Mouse (Mus musculus) liver, embryonic 11.5 days (tissue): Measurements from ENCODE around the gene Atp6v0a1. TPM values are rescaled to one million over a fixed set of nuclear protein-coding genes. Genes with fewer than 3 reads are reported as not detected.

Source experiments
- ATAC-seq: fragments of 200-750 bp; cut with Nextera tagmentation; replicated peaks from 2 replicates; pipeline ENCODE4 v1.8.0; 2017; ENCODE audit warnings: moderate number of reproducible peaks, mild to moderate bottlenecking, moderate TSS enrichment, moderate library complexity; ENCODE audit not compliant: low FRiP score
- DNase-seq: peaks from one replicate; pipeline ENCODE4 v3.0.0-alpha.2; 2017; ENCODE audit warnings: low spot score
- H3K27ac ChIP-seq: fragments of 300-500 bp; sonication (generic); 2 replicates; pipeline ENCODE4 v1.5.1; 2014; ENCODE audit warnings: mild to moderate bottlenecking, low read depth, low read length, control low read depth
- H3K27me3 ChIP-seq: fragments of 300-500 bp; sonication (generic); replicated peaks from 2 replicates; pipeline ENCODE4 v1.6.1; 2014; ENCODE audit warnings: low read length, mixed read lengths; ENCODE audit not compliant: control insufficient read depth, insufficient read depth
- H3K36me3 ChIP-seq: fragments of 300-500 bp; sonication (generic); 2 replicates; pipeline ENCODE4 v1.6.1; 2014; ENCODE audit warnings: mild to moderate bottlenecking, low read length, moderate library complexity, mixed read lengths; ENCODE audit not compliant: control insufficient read depth, insufficient read depth
- H3K4me1 ChIP-seq: fragments of 300-500 bp; sonication (generic); replicated peaks from 2 replicates; pipeline ENCODE4 v1.6.1; 2014; ENCODE audit warnings: low read length, mixed read lengths; ENCODE audit not compliant: control insufficient read depth, insufficient read depth
- H3K4me2 ChIP-seq: fragments of 300-500 bp; sonication (generic); 2 replicates; pipeline ENCODE4 v1.6.1; 2014; ENCODE audit warnings: mild to moderate bottlenecking, control low read depth, moderate library complexity
- H3K4me3 ChIP-seq: fragments of 300-500 bp; sonication (generic); 2 replicates; pipeline ENCODE4 v1.5.1; 2014; ENCODE audit warnings: low read depth, low read length, control low read depth
- H3K9ac ChIP-seq: fragments of 300-500 bp; sonication (generic); 2 replicates; pipeline ENCODE4 v1.6.1; 2014; ENCODE audit warnings: low read depth, low read length, control low read depth
- H3K9me3 ChIP-seq: fragments of 300-500 bp; sonication (generic); 2 replicates; pipeline ENCODE4 v1.6.1; 2016; ENCODE audit warnings: low read length, inconsistent platforms, mixed read lengths; ENCODE audit not compliant: control insufficient read depth
- WGBS: fragments of 180-500 bp; shearing (Covaris S2); extraction: QIAGEN DNeasy Blood & Tissue Kit; methylation state at CpG from one replicate; pipeline ENCODE4 v1.1.7; 2014; 5-methylcytosine and 5-hydroxymethylcytosine counted together
- polyA plus RNA-seq: library from polyadenylated mRNA; unstranded; fragments of >200 nt; fragmentation: Nextera tagmentation; extraction: Ambion mirVana; gene quantifications from 2 replicates; pipeline ENCODE4 v1.2.1, GENCODE M21; 2014

Atp6v0a1 gene
- polyA plus RNA-seq, 1 experiment from 2014 or later = 60.0 TPM

DNA sequence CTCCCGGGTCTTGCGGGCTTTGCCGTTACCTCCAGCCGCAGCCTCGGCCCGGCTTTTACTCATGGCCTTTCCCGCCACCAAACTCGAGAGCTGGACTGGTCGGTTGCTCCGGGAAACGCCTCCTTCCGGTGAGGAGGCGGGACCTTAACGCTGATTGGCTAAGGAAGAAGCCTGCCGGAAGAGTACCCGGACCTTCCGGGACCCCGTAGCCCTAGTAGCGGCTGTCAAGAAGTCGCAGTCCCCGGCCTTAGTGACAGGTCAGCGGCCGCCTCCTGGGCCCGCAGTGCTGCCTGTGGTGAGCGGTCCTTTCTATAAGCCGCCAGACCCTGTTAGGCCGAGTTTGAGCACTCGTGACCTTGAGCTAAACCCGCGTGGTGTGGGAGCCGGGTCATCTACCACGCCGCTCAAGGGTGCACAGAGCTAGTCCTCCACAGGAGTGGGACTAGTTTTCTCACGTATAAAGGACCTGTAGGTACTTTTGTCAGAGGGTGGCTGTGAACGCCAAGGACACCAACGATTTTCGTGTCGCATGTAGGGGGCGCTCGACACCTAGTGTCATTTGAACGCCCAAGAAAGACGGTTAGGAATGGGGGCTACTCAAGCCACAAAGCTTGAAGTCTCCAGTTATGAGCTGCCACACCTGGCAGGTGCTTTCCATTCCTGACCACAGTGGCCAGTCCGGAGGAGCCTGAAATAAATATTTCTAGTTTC is 86.2 kb downstream of the Atp6v0a1 start, which contains the start of gene Psmc3ip:
Psmc3ip (minus strand) TSS at position 123 of the 711 bp plus-strand sequence.
- Histone ChIP-seq H3K9me3 (no peaks in the 10 kb centered on the region), H3K4me2 (peak within 1 kb of the TSS; percentile 96), H3K4me3 (peak within 1 kb of the TSS; percentile 62), H3K9ac (peak within 1 kb of the TSS; percentile 82), H3K4me1 (peaks cover 8% of the 10 kb centered on the region), H3K27ac (peak within 1 kb of the TSS; percentile 86), H3K36me3 (peaks cover 53% of the 10 kb centered on the region), H3K27me3 (no peaks in the 10 kb centered on the region)
- ATAC-seq (peak; percentile 97), DNase-seq (peak; percentile 92)
- under 1% methylated on average over 43 of the region's 43 CpGs for WGBS

DNA sequence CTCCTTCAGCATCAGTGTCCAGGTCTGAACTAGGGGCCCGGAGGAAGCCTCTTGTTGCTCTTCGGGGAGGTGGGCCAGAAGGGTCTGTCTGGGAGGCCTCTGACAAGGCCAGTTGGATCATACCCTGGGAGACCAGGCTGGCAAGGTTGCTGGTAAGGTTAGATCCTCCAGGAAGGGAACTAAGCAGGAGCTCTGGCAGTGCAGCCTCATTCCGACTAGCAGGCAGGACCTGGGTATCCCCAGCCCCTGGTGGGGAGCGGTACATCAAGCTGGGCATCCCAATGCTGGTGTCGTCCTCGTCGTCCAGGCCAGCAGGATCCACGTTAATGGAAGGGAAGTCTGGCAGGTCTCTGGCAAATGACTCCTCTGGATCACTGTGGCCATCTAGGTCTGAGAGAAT is 89.0 kb downstream of the Atp6v0a1 start:
- no peak overlapping the region for H3K9ac ChIP-seq
- H3K9me3 ChIP-seq = no peaks in the 10 kb centered on the region
- no peaks in the 10 kb centered on the region for H3K27me3 ChIP-seq
- H3K27ac ChIP-seq = no peak overlapping the region
- no peak for DNase-seq
- H3K36me3 ChIP-seq = peaks cover 43% of the 10 kb centered on the region
- no peak for ATAC-seq
- no peak overlapping the region for H3K4me2 ChIP-seq
- no peak overlapping the region for H3K4me3 ChIP-seq
- WGBS = 91% methylated on average over 8 of the region's 8 CpGs
- H3K4me1 ChIP-seq = peaks cover 5% of the 10 kb centered on the region

DNA sequence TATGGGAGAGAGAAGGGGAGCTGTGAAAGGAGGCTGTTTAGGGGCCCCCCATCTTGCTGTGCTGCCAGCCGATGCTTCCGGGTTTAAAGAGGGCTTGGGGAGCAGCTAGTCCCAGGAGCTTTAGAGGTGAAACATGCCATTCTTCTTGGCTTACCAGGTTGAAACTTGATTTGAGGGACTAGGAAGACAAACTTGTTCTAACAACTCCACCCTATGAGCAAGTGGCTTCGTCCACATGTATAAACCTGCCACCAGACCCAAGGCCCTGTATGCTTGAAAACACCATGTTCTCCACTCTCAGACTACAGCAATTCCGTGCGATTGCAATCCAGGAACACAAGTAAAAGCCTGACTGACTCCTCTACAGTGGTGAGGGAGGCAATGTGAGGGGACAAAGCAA is 93.8 kb downstream of the Atp6v0a1 start:
- Histone ChIP-seq H3K27ac (no peak overlapping the region), H3K9ac (no peak overlapping the region), H3K9me3 (no peaks in the 10 kb centered on the region), H3K4me3 (no peak overlapping the region), H3K4me2 (no peak overlapping the region), H3K27me3 (no peaks in the 10 kb centered on the region), H3K4me1 (no peaks in the 10 kb centered on the region), H3K36me3 (peaks cover 35% of the 10 kb centered on the region)
- no peak for DNase-seq
- no peak for ATAC-seq
- WGBS = 88% methylated on average over 5 of the region's 5 CpGs

DNA sequence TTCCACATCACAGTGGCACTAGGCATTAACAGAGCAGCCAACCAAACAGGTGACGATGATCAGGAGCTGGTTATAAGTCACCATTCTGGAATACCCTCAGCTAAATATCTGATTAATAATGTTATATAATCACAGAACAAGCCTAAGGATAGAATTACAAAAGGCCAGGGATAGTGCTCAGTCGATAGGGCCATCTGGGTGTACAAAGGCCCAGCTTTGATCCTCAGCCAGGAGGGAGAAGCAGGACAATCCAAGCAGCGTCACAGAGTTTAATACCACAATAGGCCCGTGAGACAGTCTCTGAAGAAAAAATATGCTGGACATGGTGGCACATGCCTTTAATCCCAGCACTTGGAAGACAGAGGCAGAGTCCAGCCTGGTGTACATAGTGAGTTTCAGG is 100.1 kb downstream of the Atp6v0a1 start:
- WGBS = 89% methylated on average over 4 of the region's 4 CpGs
- Histone ChIP-seq H3K4me3 (no peak overlapping the region), H3K27ac (no peak overlapping the region), H3K9me3 (no peaks in the 10 kb centered on the region), H3K27me3 (no peaks in the 10 kb centered on the region), H3K4me2 (no peak overlapping the region), H3K9ac (no peak overlapping the region), H3K4me1 (no peaks in the 10 kb centered on the region), H3K36me3 (peaks cover 8% of the 10 kb centered on the region; the same call in 1 of the 2 replicates)
- ATAC-seq (no peak), DNase-seq (no peak)

DNA sequence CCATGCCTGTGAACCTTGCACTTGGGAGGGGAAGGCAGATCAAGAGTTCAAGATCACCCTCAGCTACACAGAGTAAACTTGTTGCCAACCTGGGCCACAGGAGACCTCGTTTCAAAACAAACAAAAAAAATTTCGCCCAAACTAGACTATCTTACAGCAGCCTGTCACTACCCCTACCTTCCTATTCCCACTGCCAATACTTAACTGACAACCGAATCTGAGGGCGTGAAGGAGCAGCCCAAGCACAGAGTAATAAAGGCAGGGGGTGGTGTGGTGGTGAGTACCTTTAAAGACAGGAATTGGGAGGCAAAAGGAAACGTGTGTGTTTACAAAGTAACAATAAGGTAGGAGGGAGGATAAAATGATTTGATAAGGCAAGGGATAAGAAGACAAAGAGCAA is 101.5 kb downstream of the Atp6v0a1 start:
- Histone ChIP-seq H3K4me1 (no peaks in the 10 kb centered on the region), H3K27ac (no peak overlapping the region), H3K36me3 (peaks cover 4% of the 10 kb centered on the region; the same call in 1 of the 2 replicates), H3K4me2 (no peak overlapping the region), H3K4me3 (no peak overlapping the region), H3K9me3 (no peaks in the 10 kb centered on the region), H3K9ac (no peak overlapping the region), H3K27me3 (no peaks in the 10 kb centered on the region)
- WGBS = 57% methylated on average over 5 of the region's 5 CpGs
- ATAC-seq (no peak), DNase-seq (no peak)

DNA sequence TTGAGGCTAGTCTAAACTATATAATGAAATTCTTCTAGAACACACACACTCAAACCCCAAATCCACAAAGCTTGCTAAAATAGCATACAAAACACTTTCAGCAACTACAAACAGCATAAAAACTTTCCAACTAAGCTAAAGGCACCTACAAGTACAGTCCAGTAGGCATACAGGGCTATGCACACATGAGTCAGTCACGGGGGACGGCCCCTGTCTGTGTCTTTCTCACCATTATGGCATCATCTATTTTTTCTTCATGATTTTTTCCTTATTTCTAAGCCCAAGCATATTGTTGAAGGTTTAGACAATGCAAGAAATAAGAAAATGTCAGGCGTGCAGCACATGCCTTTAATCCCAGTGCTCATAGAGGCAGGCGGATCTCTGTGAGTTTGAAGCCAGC is 101.9 kb downstream of the Atp6v0a1 start:
- no peak for ATAC-seq
- H3K36me3 ChIP-seq = peaks cover 4% of the 10 kb centered on the region; the same call in 1 of the 2 replicates
- no peak overlapping the region for H3K9ac ChIP-seq
- H3K4me3 ChIP-seq = no peak overlapping the region
- 90% methylated on average over 4 of the region's 4 CpGs for WGBS
- no peaks in the 10 kb centered on the region for H3K4me1 ChIP-seq
- H3K27ac ChIP-seq = no peak overlapping the region
- no peaks in the 10 kb centered on the region for H3K9me3 ChIP-seq
- H3K4me2 ChIP-seq = no peak overlapping the region
- H3K27me3 ChIP-seq = no peaks in the 10 kb centered on the region
- DNase-seq = no peak

DNA sequence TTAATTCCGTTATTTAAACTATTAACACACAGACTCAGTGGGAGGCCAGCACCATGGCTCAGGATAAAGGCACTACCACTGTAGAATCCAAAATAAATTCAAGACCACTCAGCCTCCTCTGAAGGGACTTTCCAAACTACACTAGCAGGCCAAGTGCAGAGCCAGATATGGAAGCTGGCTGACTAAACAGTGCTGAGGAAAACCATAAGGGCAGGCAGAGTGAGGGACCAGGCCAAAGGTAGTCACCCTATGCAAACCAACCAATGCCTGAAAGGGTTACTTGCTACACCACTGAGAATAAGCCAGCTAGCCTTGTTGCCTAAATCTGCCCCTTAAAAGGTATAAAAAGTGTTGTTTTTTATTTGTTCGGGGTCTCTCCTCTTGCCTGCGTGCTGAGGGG is 102.9 kb downstream of the Atp6v0a1 start:
- H3K4me2 ChIP-seq = no peak overlapping the region
- no peak for DNase-seq
- peaks cover 2% of the 10 kb centered on the region; the same call in 1 of the 2 replicates for H3K4me1 ChIP-seq
- H3K4me3 ChIP-seq = no peak overlapping the region
- peaks cover 4% of the 10 kb centered on the region; the same call in 1 of the 2 replicates for H3K36me3 ChIP-seq
- 92% methylated on average over 3 of the region's 3 CpGs for WGBS
- ATAC-seq = no peak
- no peaks in the 10 kb centered on the region for H3K9me3 ChIP-seq
- no peaks in the 10 kb centered on the region for H3K27me3 ChIP-seq
- no peak overlapping the region for H3K27ac ChIP-seq
- H3K9ac ChIP-seq = no peak overlapping the region
